Mouse (Mus musculus) liver, adult 2 months (tissue): ENCODE data around the gene Zdhhc24. TPM values are rescaled to one million over a fixed set of nuclear protein-coding genes. Genes with fewer than 3 reads are reported as not detected.

Source experiments
- DNase-seq: peaks from one replicate; pipeline ENCODE4 v3.0.0-alpha.2; 2011; ENCODE audit warnings: low read depth, low spot score; ENCODE audit errors: extremely low read depth
- H3K27ac ChIP-seq: fragments of 200-500 bp; replicated peaks from 2 replicates; pipeline ENCODE4 v1.5.1; 2012; ENCODE audit warnings: low read depth, mild to moderate bottlenecking, control low read depth, inconsistent platforms, low read length; ENCODE audit not compliant: insufficient read depth
- H3K27me3 ChIP-seq: fragments of 200-500 bp; 2 replicates; pipeline ENCODE4 v1.6.1; 2012; ENCODE audit warnings: mild to moderate bottlenecking, moderate library complexity, low read length, inconsistent platforms; ENCODE audit not compliant: control insufficient read depth, insufficient read depth
- H3K36me3 ChIP-seq: fragments of 200-500 bp; 2 replicates; pipeline ENCODE4 v1.6.1; 2012; ENCODE audit warnings: low read length, inconsistent platforms; ENCODE audit not compliant: control insufficient read depth, insufficient read depth
- H3K4me1 ChIP-seq: fragments of 200-500 bp; 2 replicates; pipeline ENCODE4 v1.6.1; 2011; ENCODE audit warnings: low read length; ENCODE audit not compliant: control insufficient read depth, insufficient read depth
- H3K4me3 ChIP-seq: fragments of 200-500 bp; 2 replicates; pipeline ENCODE4 v1.5.1; 2011; ENCODE audit warnings: low read depth, mild to moderate bottlenecking, control low read depth, low read length, moderate library complexity; ENCODE audit not compliant: insufficient read depth
- H3K79me2 ChIP-seq: fragments of 200-500 bp; 2 replicates; pipeline ENCODE4 v1.6.1; 2012; ENCODE audit warnings: inconsistent platforms, mild to moderate bottlenecking, low read length, moderate library complexity; ENCODE audit not compliant: control insufficient read depth, insufficient read depth
- H3K9ac ChIP-seq: fragments of 200-500 bp; 2 replicates; pipeline ENCODE4 v1.6.1; 2012; ENCODE audit warnings: low read depth, mild to moderate bottlenecking, control low read depth, inconsistent platforms, low read length
- CTCF ChIP-seq: fragments of 200-500 bp; IDR thresholded peaks from 2 replicates; pipeline ENCODE4 v1.5.1; 2011; ENCODE audit warnings: low read depth, low read length, control low read depth
- POLR2A ChIP-seq: fragments of 200-500 bp; IDR thresholded peaks from 2 replicates; pipeline ENCODE4 v1.6.1; 2011; ENCODE audit warnings: low read length, control low read depth; ENCODE audit not compliant: insufficient read depth; ENCODE audit errors: extremely low read depth
- WGBS: fragments of 180-500 bp; shearing (Covaris S2); methylation state at CpG from one replicate; pipeline ENCODE4 v1.1.7; 2018; 5-methylcytosine and 5-hydroxymethylcytosine counted together
- polyA plus RNA-seq: library from polyadenylated mRNA; depleted of rRNA; stranded (reverse); fragments of >200 nt; gene quantifications from 2 replicates; pipeline ENCODE4 v1.2.3, GENCODE M21; 2012
- total RNA-seq: library from RNA; depleted of rRNA; stranded (reverse); fragments of >200 nt; gene quantifications from 2 replicates; pipeline ENCODE4 v1.2.3, GENCODE M21; 2014

The Zdhhc24 gene
- total and polyA plus RNA-seq, 2 experiments = 2.5 to 7.7 TPM

DNA sequence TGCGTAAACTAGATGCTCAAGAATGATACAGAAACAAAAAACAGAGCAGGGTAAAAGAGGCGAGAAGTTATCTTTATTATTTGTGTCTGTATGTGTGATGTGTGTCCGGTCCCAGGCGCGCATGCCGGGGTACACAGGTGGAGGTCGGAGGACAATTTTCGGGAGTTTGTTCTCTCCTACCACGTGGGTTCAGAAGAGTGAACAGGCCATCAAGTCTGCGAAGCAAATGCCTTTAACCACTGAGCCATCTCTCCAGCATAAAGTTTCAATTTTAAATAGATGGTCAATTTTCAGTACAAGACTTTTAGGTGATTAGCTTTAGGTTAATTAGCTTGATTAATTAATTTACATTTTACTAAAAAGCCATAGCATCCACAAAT, 846 bp downstream of the Zdhhc24 start:
- no peak for TF ChIP-seq POLR2A
- Histone ChIP-seq H3K27ac (no peak overlapping the region), H3K36me3 (no peaks in the 10 kb centered on the region), H3K9ac (no peak overlapping the region), H3K4me3 (no peak overlapping the region), H3K79me2 (peaks cover 4% of the 10 kb centered on the region), H3K27me3 (no peaks in the 10 kb centered on the region), H3K4me1 (peaks cover 6% of the 10 kb centered on the region)
- WGBS = 64% methylated on average over 10 of the region's 10 CpGs
- DNase-seq = no peak

- Histone ChIP-seq H3K4me1 (peaks cover 1% of the 10 kb centered on the region; the same call in 1 of the 2 replicates), H3K4me3 (no peak overlapping the region), H3K36me3 (no peaks in the 10 kb centered on the region), H3K79me2 (no peaks in the 10 kb centered on the region; the same call in 1 of the 2 replicates), H3K27ac (no peak overlapping the region), H3K27me3 (no peaks in the 10 kb centered on the region), H3K9ac (no peak overlapping the region)
- 93% methylated on average over 4 of the region's 4 CpGs for WGBS
- TF ChIP-seq CTCF = no peak
- no peak for TF ChIP-seq POLR2A
- DNase-seq = no peak
These were observed 5.5 kb downstream of the Zdhhc24 start for GRCm38 (mm10) chr19:4883961-4884360.

DNA sequence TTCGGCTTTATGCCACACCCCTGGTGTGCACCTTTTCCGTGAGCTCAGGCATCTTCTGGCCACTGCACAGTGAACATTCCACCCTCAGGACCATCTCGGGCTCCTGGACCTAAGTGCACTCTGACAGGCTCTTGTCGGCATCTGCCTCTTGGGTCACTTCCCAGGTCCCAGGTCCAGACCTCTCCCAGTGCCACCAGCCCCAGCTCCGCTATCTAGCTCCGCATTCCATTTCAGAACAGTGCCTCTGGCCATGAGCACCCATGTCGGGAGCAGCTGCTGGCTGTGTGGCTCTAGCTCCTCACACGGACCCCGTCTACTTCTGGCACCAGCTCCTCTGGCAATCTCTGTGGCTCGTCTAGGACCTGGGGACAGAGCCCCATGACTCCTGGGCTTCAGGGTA, 11.3 kb downstream of the Zdhhc24 start:
- Histone ChIP-seq H3K27ac (no peak overlapping the region), H3K9ac (no peak overlapping the region), H3K27me3 (no peaks in the 10 kb centered on the region), H3K79me2 (no peaks in the 10 kb centered on the region), H3K36me3 (no peaks in the 10 kb centered on the region), H3K4me1 (no peaks in the 10 kb centered on the region), H3K4me3 (no peak overlapping the region)
- WGBS = 84% methylated on average over 10 of the region's 10 CpGs
- TF ChIP-seq CTCF = no peak
- no peak for TF ChIP-seq POLR2A
- DNase-seq = no peak

- Histone ChIP-seq H3K4me1 (no peaks in the 10 kb centered on the region), H3K4me3 (no peak overlapping the region), H3K27ac (no peak overlapping the region), H3K27me3 (no peaks in the 10 kb centered on the region), H3K9ac (no peak overlapping the region), H3K79me2 (no peaks in the 10 kb centered on the region), H3K36me3 (no peaks in the 10 kb centered on the region)
- 77% methylated on average over 3 of the region's 3 CpGs for WGBS
- TF ChIP-seq CTCF (no peak), POLR2A (no peak)
- no peak for DNase-seq
These were observed 13.3 kb downstream of the Zdhhc24 start for GRCm38 (mm10) chr19:4891798-4892197.

GRCm38 (mm10) chr19:4896780-4897520, 18.5 kb downstream of the Zdhhc24 start:
- 77% methylated on average over 21 of the region's 21 CpGs for WGBS
- no peaks in the 10 kb centered on the region for H3K79me2 ChIP-seq
- H3K27me3 ChIP-seq = no peaks in the 10 kb centered on the region
- H3K4me1 ChIP-seq = no peaks in the 10 kb centered on the region
- H3K4me3 ChIP-seq = no peak overlapping the region
- TF ChIP-seq CTCF = no peak
- no peak for TF ChIP-seq POLR2A
- no peaks in the 10 kb centered on the region for H3K36me3 ChIP-seq
- no peak for DNase-seq
- no peak overlapping the region for H3K27ac ChIP-seq
- H3K9ac ChIP-seq = no peak overlapping the region

GRCm38 (mm10) chr19:4898972-4899371, 20.5 kb downstream of the Zdhhc24 start:
- 86% methylated on average over 9 of the region's 9 CpGs for WGBS
- TF ChIP-seq POLR2A = no peak
- no peaks in the 10 kb centered on the region for H3K27me3 ChIP-seq

More at GRCm38 (mm10) chr19:4898972-4899371, 20.5 kb downstream of the Zdhhc24 start:
- Histone ChIP-seq H3K4me3 (no peak overlapping the region), H3K36me3 (no peaks in the 10 kb centered on the region), H3K27ac (no peak overlapping the region), H3K4me1 (no peaks in the 10 kb centered on the region), H3K79me2 (no peaks in the 10 kb centered on the region), H3K9ac (no peak overlapping the region)
- DNase-seq = no peak
